Mouse (Mus musculus) lung, postnatal 0 days (tissue): Measurements from ENCODE around the gene Mtfr1l.

Experiments
- CTCF ChIP-seq: IDR thresholded peaks from 2 replicates; pipeline ENCODE4 v1.5.1; 2016; ENCODE audit warnings: antibody characterized with exemption, mild to moderate bottlenecking
- EP300 ChIP-seq: IDR thresholded peaks from 2 replicates; pipeline ENCODE4 v1.6.1; 2016; ENCODE audit warnings: antibody characterized with exemption, mild to moderate bottlenecking, control low read depth

DNA sequence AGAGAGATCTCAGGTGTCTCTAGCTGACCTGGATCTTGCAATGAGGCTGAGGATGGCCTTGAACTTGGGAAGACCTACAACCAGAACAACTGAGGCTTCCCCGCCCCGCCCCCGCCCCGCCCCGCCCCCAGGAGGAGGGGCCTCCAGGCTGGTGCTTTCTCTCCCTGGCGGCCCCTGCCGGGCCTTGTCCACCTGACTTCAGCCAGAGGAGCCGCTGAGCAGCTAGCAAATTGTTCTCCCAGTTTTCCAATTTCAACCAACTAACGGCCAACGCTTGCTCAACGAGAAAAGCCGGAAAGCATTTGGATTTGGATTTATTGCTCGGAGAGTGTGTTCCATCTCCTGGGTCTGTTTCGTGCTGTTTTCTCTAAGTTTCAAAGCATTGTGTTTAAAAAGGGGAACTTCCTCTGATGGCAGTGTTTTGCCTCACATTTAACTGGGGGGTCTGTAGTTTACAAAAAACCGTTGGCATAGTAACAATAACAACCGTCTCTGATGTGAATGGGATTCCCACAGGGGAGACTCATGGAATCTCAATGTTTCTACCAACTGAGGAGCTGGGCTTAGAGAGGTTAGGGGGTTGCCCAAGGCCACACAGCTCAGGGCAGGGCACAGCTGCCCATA, 22.6 kb upstream of the Mtfr1l start:
- peak; percentile 17; the same call in 1 of the 2 replicates for TF ChIP-seq CTCF
- TF ChIP-seq EP300 = no peak
